In the genomic region with DNA sequence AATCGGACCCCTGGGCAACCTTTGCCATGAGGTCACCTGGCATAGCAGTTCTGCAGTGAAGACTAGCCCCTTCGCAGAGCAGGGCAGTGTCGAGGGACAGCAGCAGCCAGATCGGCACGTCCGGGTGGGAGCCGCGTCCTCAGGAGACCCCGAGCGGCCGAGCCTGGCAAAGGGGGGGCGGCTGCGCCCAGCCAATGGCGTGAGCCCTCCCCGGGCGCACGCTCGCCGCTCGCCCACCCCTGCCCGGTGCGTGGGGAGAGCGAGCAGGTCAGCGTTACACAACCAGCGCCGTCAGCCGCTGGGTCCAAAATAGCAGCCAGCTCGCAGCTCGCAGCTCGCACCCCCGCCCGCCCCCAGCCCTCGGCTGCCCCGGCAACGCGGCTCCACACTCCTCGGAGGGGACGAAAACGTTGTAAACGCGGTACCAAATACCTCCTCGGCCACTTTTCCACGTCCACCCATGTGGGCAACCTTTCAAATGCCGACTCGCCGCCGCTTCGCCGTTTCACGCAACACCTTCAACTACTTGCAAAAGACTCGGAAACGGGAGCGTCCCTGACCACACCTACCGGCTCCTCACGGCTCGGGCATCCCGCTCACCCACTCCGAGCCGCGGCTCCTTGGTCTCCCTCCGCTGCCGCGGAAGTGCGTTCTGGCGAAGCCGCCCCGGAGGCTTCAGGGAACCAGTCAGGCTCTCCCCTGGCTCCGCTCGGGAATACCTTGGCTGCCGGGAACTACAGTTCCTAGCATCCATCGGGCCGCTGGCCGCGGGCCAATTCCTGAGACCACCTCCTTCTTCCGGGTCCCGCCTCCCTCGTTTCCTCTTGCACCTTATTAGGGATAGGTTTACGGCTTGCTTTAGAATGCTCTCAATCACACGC, we compare ENCODE assay signal across 8 mouse cellular contexts. TPM values are rescaled to one million over a fixed set of nuclear protein-coding genes. Genes with fewer than 3 reads are reported as not detected.
DNase-seq lines count a peak whose midpoint lies in the region; ATAC-seq and TF ChIP-seq lines count a peak whose summit lies in the region.

A gene (minus strand): TSS at position 763 of the 881 bp plus-strand sequence.

- H3K4me1 ChIP-seq in ES-Bruce4 (ENCODE audit: control insufficient read depth, insufficient read depth, low read length), result no peaks in the 10 kb centered on the region
- peaks cover 8% of the 10 kb centered on the region for H3K4me1 ChIP-seq in forebrain, embryonic 16.5 days (replicated peaks; ENCODE audit: control insufficient read depth, insufficient read depth, low read length)
- no peaks in the 10 kb centered on the region for H3K4me1 ChIP-seq in lung, embryonic 14.5 days (ENCODE audit: insufficient read depth)
- peaks cover 2% of the 10 kb centered on the region for H3K4me1 ChIP-seq in olfactory bulb, adult 2 months (ENCODE audit: control insufficient read depth, insufficient read depth, low read length)
- H3K4me1 ChIP-seq in thymus, adult 2 months (replicated peaks; ENCODE audit: control insufficient read depth, insufficient read depth, low read length), result peaks cover 5% of the 10 kb centered on the region; the same call in 1 of the 2 replicates

- no peaks in the 10 kb centered on the region for H3K9me3 ChIP-seq in ES-Bruce4 (replicated peaks; ENCODE audit: control insufficient read depth, insufficient read depth, low read length, poor library complexity, severe bottlenecking)
- H3K9me3 ChIP-seq in forebrain, embryonic 16.5 days (ENCODE audit: control insufficient read depth, low read length), result no peaks in the 10 kb centered on the region
- H3K9me3 ChIP-seq in lung, embryonic 14.5 days (ENCODE audit: low read depth, low read length), result no peaks in the 10 kb centered on the region

- intact Hi-C loops in heart, postnatal 36 days (cut with DNase I), result loop anchor here (2.0 to 5.0 kb wide), 2 partner anchors 44 to 148 kb away; a partner anchor contains a TSS

- peak; percentile 96 for ATAC-seq in cerebellum, adult (ENCODE audit: insufficient number of reproducible peaks, low FRiP score, low TSS enrichment)
- peak; percentile 97 for ATAC-seq in forebrain, embryonic 16.5 days
- ATAC-seq in lung, embryonic 14.5 days (ENCODE audit: insufficient read depth), result peak; percentile 97

- H3K27me3 ChIP-seq in ES-Bruce4 (ENCODE audit: control insufficient read depth, insufficient read depth, low read length, poor library complexity, severe bottlenecking), result no peaks in the 10 kb centered on the region
- no peaks in the 10 kb centered on the region for H3K27me3 ChIP-seq in forebrain, embryonic 16.5 days (replicated peaks; ENCODE audit: control insufficient read depth, insufficient read depth, low read length)
- no peaks in the 10 kb centered on the region for H3K27me3 ChIP-seq in lung, embryonic 14.5 days (ENCODE audit: insufficient read depth, low read length)
- no peaks in the 10 kb centered on the region for H3K27me3 ChIP-seq in thymus, adult 2 months (ENCODE audit: control insufficient read depth, insufficient read depth, low read length)

- no peak for TF ChIP-seq CTCF in ES-Bruce4 (IDR thresholded peaks at IDR 0.05; ENCODE audit: low read depth, low read length)
- no peak for TF ChIP-seq CTCF in layer of hippocampus, adult 2 months (conservative IDR thresholded peaks at IDR 0.05)
- no peak for TF ChIP-seq CTCF in lung, embryonic 14.5 days (IDR thresholded peaks at IDR 0.05; ENCODE audit: low read depth)
- TF ChIP-seq CTCF in olfactory bulb, adult 2 months (IDR thresholded peaks at IDR 0.05; ENCODE audit: insufficient read depth, low read depth, low read length), result no peak
- 0 out of 2 replicates have a peak, but pooled peaks have one; percentile 27 for TF ChIP-seq CTCF in thymus, adult 2 months (IDR thresholded peaks at IDR 0.05; ENCODE audit: borderline replicate concordance, control insufficient read depth, extremely low read depth, insufficient read depth, low read length, poor library complexity)

- H3K36me3 ChIP-seq in ES-Bruce4 (ENCODE audit: control insufficient read depth, insufficient read depth, low read length, poor library complexity, severe bottlenecking), result no peaks in the 10 kb centered on the region
- no peaks in the 10 kb centered on the region for H3K36me3 ChIP-seq in forebrain, embryonic 16.5 days (ENCODE audit: control insufficient read depth, insufficient read depth)
- H3K36me3 ChIP-seq in lung, embryonic 14.5 days (ENCODE audit: insufficient read depth), result no peaks in the 10 kb centered on the region
- no peaks in the 10 kb centered on the region for H3K36me3 ChIP-seq in thymus, adult 2 months (ENCODE audit: control insufficient read depth, insufficient read depth, low read length)

- H3K4me2 ChIP-seq in forebrain, embryonic 16.5 days (ENCODE audit: low read length), result peak within 1 kb of the TSS; percentile 66
- peak within 1 kb of the TSS; percentile 70 for H3K4me2 ChIP-seq in lung, embryonic 14.5 days

- peak; percentile 92 to 93 for DNase-seq in heart, postnatal 36 days
- peak; percentile 96 to 98 for DNase-seq in layer of hippocampus, adult 2 months (ENCODE audit: low spot score in 2 of 2)
- peak; percentile 99 for DNase-seq in lung, embryonic 14.5 days
- peak; percentile 51 for DNase-seq in thymus, adult 2 months

- under 1% methylated on average over 68 of the region's 79 CpGs for WGBS in forebrain, embryonic 16.5 days
- WGBS in lung, embryonic 14.5 days, result under 1% methylated on average over 79 of the region's 79 CpGs
- WGBS in olfactory bulb, adult 2 months, result under 1% methylated on average over 78 of the region's 79 CpGs
- under 1% methylated on average over 79 of the region's 79 CpGs for WGBS in thymus, adult 2 months

- TF ChIP-seq EP300 in ES-Bruce4 (IDR thresholded peaks at IDR 0.05; ENCODE audit: insufficient read depth, low read depth, low read length), result no peak

- no peak for TF ChIP-seq POLR2A in ES-Bruce4 (IDR thresholded peaks at IDR 0.05; ENCODE audit: insufficient read depth, low read length)
- TF ChIP-seq POLR2A in olfactory bulb, adult 2 months (IDR thresholded peaks at IDR 0.05; ENCODE audit: insufficient read depth, low read depth, low read length), result peak; percentile 70
- TF ChIP-seq POLR2A in thymus, adult 2 months (IDR thresholded peaks at IDR 0.05; ENCODE audit: control insufficient read depth, extremely low read depth, insufficient read depth, low read length, poor library complexity), result no peak

- H3K4me3 ChIP-seq in ES-Bruce4 (ENCODE audit: low read depth, low read length), result peak within 1 kb of the TSS; percentile 97
- H3K4me3 ChIP-seq in forebrain, embryonic 16.5 days (replicated peaks; ENCODE audit: low read length), result peak within 1 kb of the TSS; percentile 78
- peak within 1 kb of the TSS; percentile 89 for H3K4me3 ChIP-seq in layer of hippocampus, adult 2 months
- H3K4me3 ChIP-seq in lung, embryonic 14.5 days (ENCODE audit: low read depth, low read length), result peak within 1 kb of the TSS; percentile 63
- H3K4me3 ChIP-seq in olfactory bulb, adult 2 months (ENCODE audit: insufficient read depth, low read depth, low read length), result peak within 1 kb of the TSS; percentile 88
- peak within 1 kb of the TSS; percentile 57 for H3K4me3 ChIP-seq in thymus, adult 2 months (ENCODE audit: control insufficient read depth, insufficient read depth, low read length)

- H3K27ac ChIP-seq in ES-Bruce4 (ENCODE audit: insufficient read depth, low read length), result no peak within 1 kb of the TSS
- peak within 1 kb of the TSS; percentile 87 for H3K27ac ChIP-seq in forebrain, embryonic 16.5 days (ENCODE audit: low read length)
- H3K27ac ChIP-seq in layer of hippocampus, adult 2 months, result peak within 1 kb of the TSS; percentile 99
- peak within 1 kb of the TSS; percentile 77 for H3K27ac ChIP-seq in lung, embryonic 14.5 days (ENCODE audit: low read depth)
- H3K27ac ChIP-seq in olfactory bulb, adult 2 months (ENCODE audit: insufficient read depth, low read depth, low read length), result peak within 1 kb of the TSS; percentile 99
- H3K27ac ChIP-seq in thymus, adult 2 months (ENCODE audit: control insufficient read depth, insufficient read depth, low read length), result no peak within 1 kb of the TSS

- H3K9ac ChIP-seq in ES-Bruce4 (ENCODE audit: low read depth, poor library complexity, severe bottlenecking), result peak within 1 kb of the TSS; percentile 88
- peak within 1 kb of the TSS; percentile 68 for H3K9ac ChIP-seq in forebrain, embryonic 16.5 days (replicated peaks; ENCODE audit: low read depth, low read length)
- H3K9ac ChIP-seq in lung, embryonic 14.5 days, result peak within 1 kb of the TSS; percentile 63

RNA-seq across cellular contexts. Expression of the gene that starts here (rescaled TPM):
- polyA plus RNA-seq in ES-Bruce4 (2011; ENCODE audit: insufficient read depth, insufficient read length, low read depth, missing spikeins), result 39.2 and 41.0 TPM in 2 replicates
- 15.8 and 20.2 TPM in 2 replicates for polyA plus RNA-seq in forebrain, embryonic 16.5 days (2015; fragmentation: Nextera tagmentation; extraction: Ambion mirVana)
- total RNA-seq in heart, postnatal 36 days (2021), result 10 to 100 TPM; 19.0 to 23.5 TPM
- total RNA-seq in layer of hippocampus, adult 2 months (2021), result 10 to 100 TPM; 32.0 to 33.5 TPM
- polyA plus RNA-seq in lung, embryonic 14.5 days (2014; fragmentation: Nextera tagmentation; extraction: Ambion mirVana), result 17.6 and 17.9 TPM in 2 replicates
- not detected in 2 replicates for polyA plus RNA-seq in olfactory bulb, adult 2 months (2012; ENCODE audit: insufficient read depth, insufficient read length, low replicate concordance, missing spikeins)
- polyA plus RNA-seq in thymus, adult 2 months (2012; rRNA removed), result 3.4 and 5.2 TPM in 2 replicates

Comparison
In these comparisons a context has a peak if more than half of its experiments do, and no peak if none do; other contexts are left out.
1. H3K27ac ChIP-seq: peak in forebrain, embryonic 16.5 days (single experiment), layer of hippocampus, adult 2 months (single experiment), lung, embryonic 14.5 days (single experiment) and olfactory bulb, adult 2 months (single experiment); none in ES-Bruce4 (single experiment) and thymus, adult 2 months (single experiment).
2. Peak in every context shown above with its lines, with median percentiles within 50 percentile points of each other: H3K4me3 ChIP-seq, H3K9ac ChIP-seq, ATAC-seq and DNase-seq.